Mouse (Mus musculus): ENCODE measurements around the gene Dnph1. TPM values are rescaled to one million over a fixed set of nuclear protein-coding genes. Genes with fewer than 3 reads are reported as not detected.

Dnph1 gene
- polyA plus RNA-seq, 1 experiment, result 6.3 TPM

DNA sequence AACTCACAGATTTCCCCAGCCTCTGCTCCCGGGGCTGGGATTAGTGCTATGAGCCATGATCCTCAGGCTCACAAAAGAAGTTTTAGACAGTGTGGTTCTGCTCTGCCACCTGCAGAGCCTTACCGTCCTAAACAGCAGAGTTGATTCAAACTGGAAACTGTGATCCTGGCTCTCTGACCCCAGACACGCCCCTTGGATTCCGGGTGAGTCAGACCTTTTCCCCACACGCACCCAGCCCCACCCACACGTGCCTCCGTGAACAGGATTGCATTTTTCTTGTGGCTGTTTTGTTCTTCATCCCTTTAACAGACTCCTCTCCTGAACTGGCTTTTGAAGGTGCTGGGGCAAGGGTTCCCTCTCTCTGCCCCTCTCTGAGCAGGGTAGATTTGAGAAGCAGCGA is 1.4 kb downstream of the Dnph1 start:
- Histone ChIP-seq H3K27me3 (ENCODE audit: control insufficient read depth, insufficient read depth, low read length) (peaks cover 5% of the 10 kb centered on the region; the same call in 1 of the 2 replicates), H3K4me1 (ENCODE audit: control insufficient read depth, insufficient read depth, insufficient read length, low read length) (peaks cover 10% of the 10 kb centered on the region), H3K36me3 (ENCODE audit: control insufficient read depth, insufficient read depth, low read length) (no peaks in the 10 kb centered on the region), H3K27ac (ENCODE audit: insufficient read depth, low read depth, low read length) (no peak overlapping the region), H3K4me3 (ENCODE audit: low read depth, low read length) (no peak overlapping the region)
- 29% methylated on average over 8 of the region's 8 CpGs for WGBS
- no peak for TF ChIP-seq POLR2A (IDR thresholded peaks at IDR 0.05; ENCODE audit: low read depth, low read length)
- TF ChIP-seq CTCF (IDR thresholded peaks at IDR 0.05; ENCODE audit: extremely low read depth, insufficient read length, insufficient replicate concordance, low read depth, low read length), result no peak

DNA sequence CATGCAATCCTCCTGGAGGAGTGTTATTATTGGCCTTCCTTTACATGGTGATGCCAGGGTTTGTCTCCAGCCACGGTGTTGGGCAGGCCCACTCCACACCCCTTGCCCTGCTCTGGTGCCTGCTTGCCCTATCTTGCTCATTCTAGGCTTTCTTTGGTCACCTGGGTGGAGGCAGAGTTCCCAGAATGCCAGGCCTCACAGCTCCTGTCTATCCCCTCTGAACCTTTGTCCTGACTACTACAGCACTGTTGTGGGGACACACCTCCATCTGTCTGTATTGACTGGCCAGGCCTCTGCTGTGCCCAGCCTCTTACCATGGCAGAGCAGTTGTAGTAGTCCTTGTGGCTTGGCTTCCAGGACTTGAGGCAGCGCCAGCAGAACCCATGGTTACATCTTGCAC is 6.3 kb downstream of the Dnph1 start:
- no peaks in the 10 kb centered on the region for H3K36me3 ChIP-seq (ENCODE audit: control insufficient read depth, insufficient read depth, low read length)
- peaks cover 1% of the 10 kb centered on the region; the same call in 1 of the 2 replicates for H3K4me1 ChIP-seq (ENCODE audit: control insufficient read depth, insufficient read depth, insufficient read length, low read length)
- TF ChIP-seq POLR2A (IDR thresholded peaks at IDR 0.05; ENCODE audit: low read depth, low read length), result no peak
- no peak for TF ChIP-seq CTCF (IDR thresholded peaks at IDR 0.05; ENCODE audit: extremely low read depth, insufficient read length, insufficient replicate concordance, low read depth, low read length)
- H3K27ac ChIP-seq (ENCODE audit: insufficient read depth, low read depth, low read length), result no peak overlapping the region
- H3K4me3 ChIP-seq (ENCODE audit: low read depth, low read length), result no peak overlapping the region
- no peaks in the 10 kb centered on the region for H3K27me3 ChIP-seq (ENCODE audit: control insufficient read depth, insufficient read depth, low read length)
- WGBS, result 82% methylated on average over 2 of the region's 2 CpGs

DNA sequence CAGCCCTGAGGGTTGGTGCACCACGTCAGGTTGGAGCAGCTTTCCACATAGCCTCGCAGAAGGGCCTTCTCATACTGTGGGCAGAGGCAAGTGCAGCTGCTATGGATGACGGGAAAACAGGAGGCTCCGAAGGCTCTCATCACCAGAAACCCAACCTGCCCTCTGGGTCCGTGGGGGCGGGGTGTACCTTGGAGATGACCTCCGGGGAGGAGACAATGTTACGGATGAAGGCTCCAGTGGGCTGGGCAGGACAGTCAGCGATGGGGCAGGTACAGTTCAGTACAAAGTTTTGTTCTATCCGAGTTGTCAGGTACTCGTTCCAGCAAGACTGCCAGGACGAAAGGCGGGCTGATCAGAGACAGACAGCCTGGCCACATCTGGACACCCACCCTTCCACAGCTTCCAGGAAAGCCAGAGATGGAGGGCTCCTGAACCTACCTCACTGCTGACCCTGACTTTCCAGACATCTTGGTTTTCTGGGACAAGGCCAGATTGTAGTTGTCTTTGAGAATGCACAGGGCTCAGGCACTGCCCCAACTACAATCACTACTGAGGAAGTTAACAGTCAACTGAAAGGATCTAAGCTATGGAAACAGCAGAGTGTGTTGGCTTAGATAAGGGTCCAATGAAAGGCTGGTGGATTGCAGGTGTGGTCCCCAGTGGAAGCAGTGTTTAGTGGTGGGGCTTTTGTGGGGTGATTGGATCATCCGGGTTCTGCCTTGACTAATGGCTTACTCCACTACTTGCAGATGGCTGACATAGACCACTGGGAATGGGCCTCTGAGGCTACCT is 7.5 kb downstream of the Dnph1 start:
- no peak overlapping the region for H3K4me3 ChIP-seq (ENCODE audit: low read depth, low read length)
- 80% methylated on average over 14 of the region's 14 CpGs for WGBS
- no peaks in the 10 kb centered on the region for H3K4me1 ChIP-seq (ENCODE audit: control insufficient read depth, insufficient read depth, insufficient read length, low read length)
- no peak overlapping the region for H3K27ac ChIP-seq (ENCODE audit: insufficient read depth, low read depth, low read length)
- no peaks in the 10 kb centered on the region for H3K36me3 ChIP-seq (ENCODE audit: control insufficient read depth, insufficient read depth, low read length)
- TF ChIP-seq POLR2A (IDR thresholded peaks at IDR 0.05; ENCODE audit: low read depth, low read length), result no peak
- no peak for TF ChIP-seq CTCF (IDR thresholded peaks at IDR 0.05; ENCODE audit: extremely low read depth, insufficient read length, insufficient replicate concordance, low read depth, low read length)
- no peaks in the 10 kb centered on the region for H3K27me3 ChIP-seq (ENCODE audit: control insufficient read depth, insufficient read depth, low read length)

DNA sequence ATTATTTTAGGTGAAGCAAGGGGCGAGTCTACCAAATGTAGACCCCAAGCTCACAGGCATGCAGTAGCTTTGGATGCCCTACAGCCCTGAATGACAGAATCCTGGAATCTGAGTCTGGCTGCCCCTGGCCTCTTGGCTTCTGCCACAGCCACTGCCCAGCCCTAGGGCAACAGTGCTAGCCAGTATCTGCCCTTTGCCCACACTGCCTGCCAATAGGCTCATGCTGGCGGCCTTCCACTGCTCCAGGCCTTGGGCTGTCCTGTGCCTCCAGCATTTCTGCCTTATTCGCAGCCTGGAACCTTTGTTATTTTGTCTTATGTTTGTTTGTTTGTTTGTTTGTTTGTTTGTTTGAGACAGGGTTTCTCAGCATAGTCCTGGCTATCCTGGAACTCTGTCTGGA is 9.1 kb downstream of the Dnph1 start:
- WGBS, result 85% methylated on average over 3 of the region's 3 CpGs

DNA sequence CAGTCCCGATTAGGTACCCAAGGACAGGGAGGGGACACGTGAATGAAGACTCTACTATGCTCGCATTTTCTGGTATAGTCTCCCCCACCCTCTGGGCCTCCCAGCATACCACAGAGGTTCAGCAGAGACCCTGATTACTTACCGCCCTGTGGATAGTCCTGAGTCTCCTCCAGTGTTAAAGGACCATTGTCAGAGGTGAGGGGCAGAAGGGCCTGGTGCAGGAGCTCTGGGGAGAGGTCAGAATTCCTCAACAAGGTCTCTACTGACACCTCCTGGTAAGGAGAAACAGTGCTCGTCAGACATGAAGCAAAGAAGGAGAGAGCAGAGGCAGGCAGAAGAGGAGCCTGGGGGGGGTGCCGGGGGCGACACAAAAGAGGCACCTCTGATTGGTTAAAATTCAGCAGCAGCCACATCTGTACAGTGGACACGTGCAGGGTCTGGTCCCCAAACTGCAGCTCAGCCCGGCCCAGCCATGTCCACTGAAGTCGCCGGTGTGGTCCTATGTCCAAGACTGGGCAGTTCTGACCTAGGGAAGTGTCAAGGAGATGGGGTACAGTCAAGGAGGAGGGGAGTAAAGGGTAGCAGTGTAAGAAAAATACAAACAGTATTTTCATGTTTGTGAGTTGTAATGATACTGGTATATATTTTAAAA is 14.7 kb downstream of the Dnph1 start:
- TF ChIP-seq CTCF (IDR thresholded peaks at IDR 0.05; ENCODE audit: extremely low read depth, insufficient read length, insufficient replicate concordance, low read depth, low read length) (peak; percentile 47; the same call in 1 of the 2 replicates), POLR2A (IDR thresholded peaks at IDR 0.05; ENCODE audit: low read depth, low read length) (no peak)
- Histone ChIP-seq H3K4me1 (ENCODE audit: control insufficient read depth, insufficient read depth, insufficient read length, low read length) (no peaks in the 10 kb centered on the region), H3K27me3 (ENCODE audit: control insufficient read depth, insufficient read depth, low read length) (no peaks in the 10 kb centered on the region), H3K36me3 (ENCODE audit: control insufficient read depth, insufficient read depth, low read length) (no peaks in the 10 kb centered on the region), H3K4me3 (ENCODE audit: low read depth, low read length) (no peak overlapping the region), H3K27ac (ENCODE audit: insufficient read depth, low read depth, low read length) (no peak overlapping the region)
- WGBS, result 60% methylated on average over 11 of the region's 11 CpGs

More for the DNA sequence above, 9.1 kb downstream of the Dnph1 start:
- Histone ChIP-seq H3K27ac (ENCODE audit: insufficient read depth, low read depth, low read length) (no peak overlapping the region), H3K4me3 (ENCODE audit: low read depth, low read length) (no peak overlapping the region), H3K4me1 (ENCODE audit: control insufficient read depth, insufficient read depth, insufficient read length, low read length) (no peaks in the 10 kb centered on the region), H3K27me3 (ENCODE audit: control insufficient read depth, insufficient read depth, low read length) (no peaks in the 10 kb centered on the region), H3K36me3 (ENCODE audit: control insufficient read depth, insufficient read depth, low read length) (no peaks in the 10 kb centered on the region)
- TF ChIP-seq CTCF (IDR thresholded peaks at IDR 0.05; ENCODE audit: extremely low read depth, insufficient read length, insufficient replicate concordance, low read depth, low read length) (no peak), POLR2A (IDR thresholded peaks at IDR 0.05; ENCODE audit: low read depth, low read length) (no peak)

DNA sequence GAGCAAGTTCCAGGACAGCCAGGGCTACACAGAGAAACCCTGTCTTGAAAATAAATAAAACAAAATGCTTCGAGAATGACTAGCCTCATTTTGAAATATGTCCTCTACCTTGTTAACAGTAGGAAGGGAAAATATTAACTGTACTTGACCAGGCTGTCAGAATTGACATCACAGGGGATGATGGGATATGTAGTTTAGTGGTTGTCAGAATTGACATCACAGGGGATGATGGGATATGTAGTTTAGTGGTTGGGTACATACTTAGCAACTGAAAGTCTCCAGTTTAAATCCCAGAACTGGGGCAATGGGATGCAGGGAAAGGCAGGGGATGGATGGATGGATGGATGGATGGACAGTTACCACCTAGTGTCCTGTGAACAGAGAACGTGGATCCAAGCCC is 16.8 kb downstream of the Dnph1 start:
- WGBS, result 51% methylated on average over 2 of the region's 2 CpGs
- H3K27ac ChIP-seq (ENCODE audit: insufficient read depth, low read depth, low read length), result no peak overlapping the region
- H3K4me3 ChIP-seq (ENCODE audit: low read depth, low read length), result no peak overlapping the region
- no peaks in the 10 kb centered on the region for H3K27me3 ChIP-seq (ENCODE audit: control insufficient read depth, insufficient read depth, low read length)
- H3K36me3 ChIP-seq (ENCODE audit: control insufficient read depth, insufficient read depth, low read length), result no peaks in the 10 kb centered on the region
- H3K4me1 ChIP-seq (ENCODE audit: control insufficient read depth, insufficient read depth, insufficient read length, low read length), result no peaks in the 10 kb centered on the region
- TF ChIP-seq POLR2A (IDR thresholded peaks at IDR 0.05; ENCODE audit: low read depth, low read length), result no peak
- TF ChIP-seq CTCF (IDR thresholded peaks at IDR 0.05; ENCODE audit: extremely low read depth, insufficient read length, insufficient replicate concordance, low read depth, low read length), result no peak

DNA sequence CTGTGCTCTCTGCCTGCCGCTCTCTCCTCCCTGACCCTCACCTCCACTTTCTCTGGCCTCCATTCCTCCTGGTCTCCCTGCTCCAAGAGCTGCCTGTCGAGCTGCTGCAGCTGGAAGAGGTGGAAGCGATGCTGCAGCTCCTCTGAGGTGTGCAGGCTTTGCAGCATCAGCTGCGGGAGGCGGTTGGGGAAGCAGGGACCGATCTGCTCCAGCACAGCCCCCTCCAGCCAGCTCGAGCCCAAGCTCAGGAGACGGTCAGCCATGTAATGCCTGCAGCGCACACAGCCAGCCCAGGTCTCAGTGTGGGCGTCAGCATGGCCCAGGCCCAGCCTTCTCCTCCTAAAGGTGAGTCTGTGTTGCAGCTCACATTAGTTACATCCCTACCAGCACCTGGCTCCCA is 23.5 kb downstream of the Dnph1 start:
- Histone ChIP-seq H3K4me3 (ENCODE audit: low read depth, low read length) (no peak overlapping the region), H3K27me3 (ENCODE audit: control insufficient read depth, insufficient read depth, low read length) (0 out of 2 replicates have a peak, but pooled peaks cover 4% of the 10 kb centered on the region), H3K36me3 (ENCODE audit: control insufficient read depth, insufficient read depth, low read length) (no peaks in the 10 kb centered on the region), H3K27ac (ENCODE audit: insufficient read depth, low read depth, low read length) (no peak overlapping the region), H3K4me1 (ENCODE audit: control insufficient read depth, insufficient read depth, insufficient read length, low read length) (no peaks in the 10 kb centered on the region)
- TF ChIP-seq POLR2A (IDR thresholded peaks at IDR 0.05; ENCODE audit: low read depth, low read length), result no peak
- TF ChIP-seq CTCF (IDR thresholded peaks at IDR 0.05; ENCODE audit: extremely low read depth, insufficient read length, insufficient replicate concordance, low read depth, low read length), result no peak
- WGBS, result 68% methylated on average over 10 of the region's 10 CpGs
